Mouse (Mus musculus): ENCODE data around the gene Gm11444. TPM values are rescaled to one million over a fixed set of nuclear protein-coding genes. Genes with fewer than 3 reads are reported as not detected.

The Gm11444 gene
- total and polyA plus RNA-seq, 3 experiments: not detected

DNA sequence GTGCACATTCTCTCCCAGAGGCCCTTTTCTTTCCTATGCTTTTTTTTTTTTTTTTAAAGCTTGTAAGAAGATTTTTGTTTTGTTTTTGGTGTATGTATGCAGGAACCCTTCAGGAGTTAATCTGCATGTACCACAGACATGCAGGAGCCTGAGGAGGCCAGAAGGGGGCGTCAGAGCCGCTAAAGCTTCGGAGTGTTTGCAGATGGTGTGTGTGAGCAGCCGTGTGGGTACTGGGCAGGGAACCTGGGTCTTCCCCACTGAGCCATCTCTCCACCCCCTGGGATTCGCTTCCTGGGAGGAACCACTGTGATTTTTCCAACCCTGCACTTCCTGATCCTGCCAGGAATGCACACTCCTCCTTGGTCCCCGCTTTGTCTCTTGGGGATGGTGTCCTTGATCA, 625 bp upstream of the Gm11444 start:
- DNase-seq (ENCODE audit: extremely low read depth): peak; percentile 34
- Histone ChIP-seq H3K27ac (ENCODE audit: insufficient read depth, low read depth) (no peak overlapping the region), H3K79me2 (replicated peaks; ENCODE audit: control insufficient read depth, extremely low read depth, insufficient read depth, poor library complexity, severe bottlenecking) (no peaks in the 10 kb centered on the region), H3K4me2 (ENCODE audit: insufficient read depth, low read depth, poor library complexity, severe bottlenecking) (no peak overlapping the region), H3K9me3 (replicated peaks; ENCODE audit: low read length) (no peaks in the 10 kb centered on the region), H3K36me3 (replicated peaks in 1 of 2; ENCODE audit: control insufficient read depth in 1 of 2, insufficient read depth in 1 of 2, low read length in 1 of 2) (no peaks in the 10 kb centered on the region), H3K4me3 (replicated peaks in 1 of 3; ENCODE audit: low read depth in 2 of 3, low read length in 2 of 3, poor library complexity in 1 of 3) (no peak overlapping the region), H3K9ac (ENCODE audit: insufficient read depth, low read depth) (no peak overlapping the region), H3K4me1 (ENCODE audit: control insufficient read depth in 1 of 2, insufficient read depth in 2 of 2) (peaks cover 6 to 12% of the 10 kb centered on the region in 2 experiments), H3K27me3 (replicated peaks) (peaks cover 15% of the 10 kb centered on the region)
- in situ Hi-C loops (cut with MboI; ENCODE audit: low pct_ligation_motif_present, low pct_unique_long_range_greater_than_20kb, low sequenced_read_pairs) (loop anchor here (10.0 kb wide), 1 partner anchor 314 kb away; no protein-coding TSS in a partner anchor), dilution Hi-C loops (cut with MboI; ENCODE audit: extremely low pct_ligation_motif_present, extremely low pct_unique_long_range_greater_than_20kb, low sequenced_read_pairs) (no loop called here)
- TF ChIP-seq CTCF (conservative IDR thresholded peaks at IDR 0.05 in 1 of 2, IDR thresholded peaks at IDR 0.05 in 1 of 2; ENCODE audit: low read depth in 2 of 2, low read length in 2 of 2) (peak; percentile 32 to 66; a peak in 3 of 4 replicates), TCF12 (IDR thresholded peaks at IDR 0.05; ENCODE audit: low read depth, low read length) (peak; percentile 19; the same call in 1 of the 2 replicates), RAD21 (IDR thresholded peaks at IDR 0.05; ENCODE audit: low read depth, low read length) (peak; percentile 23), IRF4 (IDR thresholded peaks at IDR 0.05; ENCODE audit: low read depth, low read length) (no peak), ZNF384 (IDR thresholded peaks at IDR 0.05; ENCODE audit: low read depth, low read length) (no peak), ELF1 (IDR thresholded peaks at IDR 0.05; ENCODE audit: low read depth, low read length) (0 out of 2 replicates have a peak, but pooled peaks have one; percentile 32), SMC3 (IDR thresholded peaks at IDR 0.05; ENCODE audit: low read depth, low read length) (peak; percentile 64)

DNA sequence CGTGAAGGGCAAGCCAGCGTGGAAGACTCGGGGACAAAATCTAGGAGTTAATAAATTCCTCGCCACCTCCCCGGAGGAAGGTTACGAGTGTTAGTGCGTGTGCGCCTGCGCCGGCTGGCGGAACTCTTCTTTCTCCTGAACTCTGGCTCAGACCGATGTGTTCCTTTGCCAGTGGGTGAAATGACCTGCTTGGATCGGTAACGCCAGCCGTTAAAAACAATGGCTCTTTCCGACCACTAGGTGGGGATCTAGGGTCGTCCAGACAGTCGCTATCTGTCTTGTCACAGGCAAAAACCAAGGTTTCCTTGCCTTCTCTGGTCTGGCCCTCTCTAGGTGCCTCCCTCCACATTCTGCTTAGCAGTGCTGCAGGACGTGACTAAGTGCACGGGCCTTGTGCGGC, 1.1 kb downstream of the Gm11444 start:
- Histone ChIP-seq H3K4me3 (replicated peaks in 1 of 3; ENCODE audit: low read depth in 2 of 3, low read length in 2 of 3, poor library complexity in 1 of 3) (no peak overlapping the region), H3K9me3 (replicated peaks; ENCODE audit: low read length) (no peaks in the 10 kb centered on the region), H3K9ac (ENCODE audit: insufficient read depth, low read depth) (no peak overlapping the region), H3K36me3 (replicated peaks in 1 of 2; ENCODE audit: control insufficient read depth in 1 of 2, insufficient read depth in 1 of 2, low read length in 1 of 2) (no peaks in the 10 kb centered on the region), H3K4me2 (ENCODE audit: insufficient read depth, low read depth, poor library complexity, severe bottlenecking) (peak overlapping the region; percentile 22; the same call in 1 of the 2 replicates), H3K27ac (ENCODE audit: insufficient read depth, low read depth) (no peak overlapping the region), H3K4me1 (ENCODE audit: control insufficient read depth in 1 of 2, insufficient read depth in 2 of 2) (peaks cover 6 to 12% of the 10 kb centered on the region in 2 experiments), H3K27me3 (replicated peaks) (peaks cover 31% of the 10 kb centered on the region), H3K79me2 (replicated peaks; ENCODE audit: control insufficient read depth, extremely low read depth, insufficient read depth, poor library complexity, severe bottlenecking) (no peaks in the 10 kb centered on the region)
- DNase-seq (ENCODE audit: extremely low read depth): peak; percentile 93
- dilution Hi-C loops (cut with MboI; ENCODE audit: extremely low pct_ligation_motif_present, extremely low pct_unique_long_range_greater_than_20kb, low sequenced_read_pairs) (no loop called here), in situ Hi-C loops (cut with MboI; ENCODE audit: low pct_ligation_motif_present, low pct_unique_long_range_greater_than_20kb, low sequenced_read_pairs) (loop anchor here (5.0 kb wide), 1 partner anchor 123 kb away; no protein-coding TSS in a partner anchor)
- TF ChIP-seq USF2 (conservative IDR thresholded peaks at IDR 0.05; ENCODE audit: low read depth, low read length) (no peak), NELFE (IDR thresholded peaks at IDR 0.05; ENCODE audit: low read depth, low read length) (peak; percentile 37; the same call in 1 of the 2 replicates), MAX (IDR thresholded peaks at IDR 0.05; ENCODE audit: low read length) (no peak), KAT2A (IDR thresholded peaks at IDR 0.05; ENCODE audit: insufficient replicate concordance, low read length) (no peak), TBP (conservative IDR thresholded peaks at IDR 0.05; ENCODE audit: low read depth, low read length) (0 out of 2 replicates have a peak, but pooled peaks have one; percentile 46), MEF2A (IDR thresholded peaks at IDR 0.05; ENCODE audit: borderline replicate concordance, low read depth, low read length) (peak; percentile 32; the same call in 1 of the 2 replicates), NRF1 (IDR thresholded peaks at IDR 0.05; ENCODE audit: low read depth, low read length) (peak; percentile 78), BHLHE40 (IDR thresholded peaks at IDR 0.05; ENCODE audit: low read depth, low read length) (peak; percentile 46; the same call in 1 of the 2 replicates), IRF4 (IDR thresholded peaks at IDR 0.05; ENCODE audit: low read depth, low read length) (peak; percentile 47; the same call in 1 of the 2 replicates), CTCF (conservative IDR thresholded peaks at IDR 0.05 in 1 of 2, IDR thresholded peaks at IDR 0.05 in 1 of 2; ENCODE audit: low read depth in 2 of 2, low read length in 2 of 2) (peak; percentile 87 to 98), RAD21 (IDR thresholded peaks at IDR 0.05; ENCODE audit: low read depth, low read length) (peak; percentile 99), UBTF (IDR thresholded peaks at IDR 0.05; ENCODE audit: low read depth, low read length) (0 out of 2 replicates have a peak, but pooled peaks have one; percentile 44), ZMIZ1 (IDR thresholded peaks at IDR 0.05; ENCODE audit: low read depth, low read length) (no peak), MXI1 (IDR thresholded peaks at IDR 0.05; ENCODE audit: low read depth, low read length) (0 out of 2 replicates have a peak, but pooled peaks have one; percentile 24), ZC3H11A (IDR thresholded peaks at IDR 0.05; ENCODE audit: low read depth, low read length) (peak; percentile 91), POLR2A (IDR thresholded peaks at IDR 0.05; ENCODE audit: low read depth, low read length) (no peak), ELF1 (IDR thresholded peaks at IDR 0.05; ENCODE audit: low read depth, low read length) (no peak; the same call in 1 of the 2 replicates), SMC3 (IDR thresholded peaks at IDR 0.05; ENCODE audit: low read depth, low read length) (peak; percentile 98)

All from CH12.LX (cell line).